Mouse (Mus musculus): ENCODE data around the gene Ripk1. TPM values are rescaled to one million over a fixed set of nuclear protein-coding genes. Genes with fewer than 3 reads are reported as not detected.

Gene Ripk1
- polyA plus RNA-seq, 1 experiment from 2014 or later = 8.7 TPM

GRCm38 (mm10) chr13:34040091-34040490 is 37.9 kb downstream of the Ripk1 start:
- H3K9me3 ChIP-seq (ENCODE audit: control insufficient read depth, low read length) = no peaks in the 10 kb centered on the region
- H3K9ac ChIP-seq (ENCODE audit: low read length) = no peak overlapping the region
- H3K4me2 ChIP-seq (ENCODE audit: low read length) = no peak overlapping the region
- no peak for ATAC-seq (ENCODE audit: insufficient number of reproducible peaks, insufficient read depth, low FRiP score, low read depth)
- H3K27ac ChIP-seq (replicated peaks in 1 of 2; ENCODE audit: control insufficient read depth in 1 of 2, insufficient read depth in 1 of 2, low read depth in 2 of 2, low read length in 2 of 2) = no peak overlapping the region
- H3K4me3 ChIP-seq (ENCODE audit: control insufficient read depth in 1 of 2, insufficient read depth in 1 of 2, low read depth in 1 of 2, low read length in 2 of 2) = no peak overlapping the region
- H3K36me3 ChIP-seq (ENCODE audit: control insufficient read depth, insufficient read depth, low read length) = peaks cover 11% of the 10 kb centered on the region
- no peaks in the 10 kb centered on the region for H3K27me3 ChIP-seq (ENCODE audit: control insufficient read depth, insufficient read depth, low read length)
- peaks cover 8 to 18% of the 10 kb centered on the region in 2 experiments for H3K4me1 ChIP-seq (ENCODE audit: control insufficient read depth in 2 of 2, insufficient read depth in 2 of 2, low read length in 2 of 2)
- 98% methylated on average over 3 of the region's 3 CpGs for WGBS

- Histone ChIP-seq H3K27ac (replicated peaks in 1 of 2; ENCODE audit: control insufficient read depth in 1 of 2, insufficient read depth in 1 of 2, low read depth in 2 of 2, low read length in 2 of 2) (no peak overlapping the region), H3K9ac (ENCODE audit: low read length) (no peak overlapping the region), H3K27me3 (ENCODE audit: control insufficient read depth, insufficient read depth, low read length) (no peaks in the 10 kb centered on the region), H3K4me3 (ENCODE audit: control insufficient read depth in 1 of 2, insufficient read depth in 1 of 2, low read depth in 1 of 2, low read length in 2 of 2) (no peak overlapping the region), H3K36me3 (ENCODE audit: control insufficient read depth, insufficient read depth, low read length) (peaks cover 31% of the 10 kb centered on the region), H3K4me1 (ENCODE audit: control insufficient read depth in 2 of 2, insufficient read depth in 2 of 2, low read length in 2 of 2) (peaks cover under 1 to 3% of the 10 kb centered on the region in 2 experiments), H3K4me2 (ENCODE audit: low read length) (no peak overlapping the region), H3K9me3 (ENCODE audit: control insufficient read depth, low read length) (no peaks in the 10 kb centered on the region)
- ATAC-seq (ENCODE audit: insufficient number of reproducible peaks, insufficient read depth, low FRiP score, low read depth) = no peak
- 66% methylated on average over 7 of the region's 7 CpGs for WGBS
These were observed 41.7 kb downstream of the Ripk1 start for GRCm38 (mm10) chr13:34043716-34044393.

GRCm38 (mm10) chr13:34045511-34046249 is 43.5 kb downstream of the Ripk1 start:
- H3K27ac ChIP-seq (replicated peaks in 1 of 2; ENCODE audit: control insufficient read depth in 1 of 2, insufficient read depth in 1 of 2, low read depth in 2 of 2, low read length in 2 of 2) = no peak overlapping the region
- ATAC-seq (ENCODE audit: insufficient number of reproducible peaks, insufficient read depth, low FRiP score, low read depth) = no peak
- no peak overlapping the region for H3K4me3 ChIP-seq (ENCODE audit: control insufficient read depth in 1 of 2, insufficient read depth in 1 of 2, low read depth in 1 of 2, low read length in 2 of 2)
- 60% methylated on average over 5 of the region's 5 CpGs for WGBS
- H3K27me3 ChIP-seq (ENCODE audit: control insufficient read depth, insufficient read depth, low read length) = no peaks in the 10 kb centered on the region
- no peak overlapping the region for H3K9ac ChIP-seq (ENCODE audit: low read length)
- H3K36me3 ChIP-seq (ENCODE audit: control insufficient read depth, insufficient read depth, low read length) = peaks cover 49% of the 10 kb centered on the region
- no peaks in the 10 kb centered on the region for H3K4me1 ChIP-seq (ENCODE audit: control insufficient read depth in 2 of 2, insufficient read depth in 2 of 2, low read length in 2 of 2)
- no peaks in the 10 kb centered on the region for H3K9me3 ChIP-seq (ENCODE audit: control insufficient read depth, low read length)
- no peak overlapping the region for H3K4me2 ChIP-seq (ENCODE audit: low read length)

GRCm38 (mm10) chr13:34046421-34047012 is 44.4 kb downstream of the Ripk1 start:
- Histone ChIP-seq H3K27ac (replicated peaks in 1 of 2; ENCODE audit: control insufficient read depth in 1 of 2, insufficient read depth in 1 of 2, low read depth in 2 of 2, low read length in 2 of 2) (no peak overlapping the region), H3K4me3 (ENCODE audit: control insufficient read depth in 1 of 2, insufficient read depth in 1 of 2, low read depth in 1 of 2, low read length in 2 of 2) (no peak overlapping the region), H3K27me3 (ENCODE audit: control insufficient read depth, insufficient read depth, low read length) (no peaks in the 10 kb centered on the region), H3K9ac (ENCODE audit: low read length) (no peak overlapping the region), H3K4me1 (ENCODE audit: control insufficient read depth in 2 of 2, insufficient read depth in 2 of 2, low read length in 2 of 2) (no peaks in the 10 kb centered on the region), H3K9me3 (ENCODE audit: control insufficient read depth, low read length) (no peaks in the 10 kb centered on the region), H3K4me2 (ENCODE audit: low read length) (no peak overlapping the region), H3K36me3 (ENCODE audit: control insufficient read depth, insufficient read depth, low read length) (peaks cover 56% of the 10 kb centered on the region)
- ATAC-seq (ENCODE audit: insufficient number of reproducible peaks, insufficient read depth, low FRiP score, low read depth) = 0 out of 2 replicates have a peak, but pooled peaks have one; percentile 68
- 42% methylated on average over 11 of the region's 11 CpGs for WGBS

- no peak for ATAC-seq (ENCODE audit: insufficient number of reproducible peaks, insufficient read depth, low FRiP score, low read depth)
- Histone ChIP-seq H3K4me2 (ENCODE audit: low read length) (no peak overlapping the region), H3K27me3 (ENCODE audit: control insufficient read depth, insufficient read depth, low read length) (no peaks in the 10 kb centered on the region), H3K4me1 (ENCODE audit: control insufficient read depth in 2 of 2, insufficient read depth in 2 of 2, low read length in 2 of 2) (no peaks in the 10 kb centered on the region), H3K9me3 (ENCODE audit: control insufficient read depth, low read length) (no peaks in the 10 kb centered on the region), H3K36me3 (ENCODE audit: control insufficient read depth, insufficient read depth, low read length) (peaks cover 64% of the 10 kb centered on the region), H3K27ac (replicated peaks in 1 of 2; ENCODE audit: control insufficient read depth in 1 of 2, insufficient read depth in 1 of 2, low read depth in 2 of 2, low read length in 2 of 2) (no peak overlapping the region), H3K9ac (ENCODE audit: low read length) (no peak overlapping the region), H3K4me3 (ENCODE audit: control insufficient read depth in 1 of 2, insufficient read depth in 1 of 2, low read depth in 1 of 2, low read length in 2 of 2) (no peak overlapping the region)
- 77% methylated on average over 3 of the region's 3 CpGs for WGBS
These were observed 45.4 kb downstream of the Ripk1 start for GRCm38 (mm10) chr13:34047526-34047925.

GRCm38 (mm10) chr13:34050479-34050878 is 48.3 kb downstream of the Ripk1 start:
- no peak overlapping the region for H3K4me2 ChIP-seq (ENCODE audit: low read length)
- no peaks in the 10 kb centered on the region for H3K9me3 ChIP-seq (ENCODE audit: control insufficient read depth, low read length)
- H3K9ac ChIP-seq (ENCODE audit: low read length) = no peak overlapping the region
- no peaks in the 10 kb centered on the region for H3K4me1 ChIP-seq (ENCODE audit: control insufficient read depth in 2 of 2, insufficient read depth in 2 of 2, low read length in 2 of 2)
- peaks cover 67% of the 10 kb centered on the region for H3K36me3 ChIP-seq (ENCODE audit: control insufficient read depth, insufficient read depth, low read length)
- WGBS = 88% methylated on average over 8 of the region's 8 CpGs
- no peak overlapping the region for H3K27ac ChIP-seq (replicated peaks in 1 of 2; ENCODE audit: control insufficient read depth in 1 of 2, insufficient read depth in 1 of 2, low read depth in 2 of 2, low read length in 2 of 2)
- no peaks in the 10 kb centered on the region for H3K27me3 ChIP-seq (ENCODE audit: control insufficient read depth, insufficient read depth, low read length)
- no peak for ATAC-seq (ENCODE audit: insufficient number of reproducible peaks, insufficient read depth, low FRiP score, low read depth)
- no peak overlapping the region for H3K4me3 ChIP-seq (ENCODE audit: control insufficient read depth in 1 of 2, insufficient read depth in 1 of 2, low read depth in 1 of 2, low read length in 2 of 2)

GRCm38 (mm10) chr13:34051692-34052091 is 49.5 kb downstream of the Ripk1 start:
- no peaks in the 10 kb centered on the region for H3K4me1 ChIP-seq (ENCODE audit: control insufficient read depth in 2 of 2, insufficient read depth in 2 of 2, low read length in 2 of 2)
- no peak overlapping the region for H3K4me3 ChIP-seq (ENCODE audit: control insufficient read depth in 1 of 2, insufficient read depth in 1 of 2, low read depth in 1 of 2, low read length in 2 of 2)
- H3K9me3 ChIP-seq (ENCODE audit: control insufficient read depth, low read length) = peaks cover 5% of the 10 kb centered on the region; the same call in 1 of the 2 replicates
- no peak overlapping the region for H3K27ac ChIP-seq (replicated peaks in 1 of 2; ENCODE audit: control insufficient read depth in 1 of 2, insufficient read depth in 1 of 2, low read depth in 2 of 2, low read length in 2 of 2)
- H3K27me3 ChIP-seq (ENCODE audit: control insufficient read depth, insufficient read depth, low read length) = no peaks in the 10 kb centered on the region
- 91% methylated on average over 3 of the region's 3 CpGs for WGBS
- H3K9ac ChIP-seq (ENCODE audit: low read length) = no peak overlapping the region
- no peak for ATAC-seq (ENCODE audit: insufficient number of reproducible peaks, insufficient read depth, low FRiP score, low read depth)
- H3K36me3 ChIP-seq (ENCODE audit: control insufficient read depth, insufficient read depth, low read length) = peaks cover 73% of the 10 kb centered on the region
- H3K4me2 ChIP-seq (ENCODE audit: low read length) = no peak overlapping the region

Data from heart, embryonic 14.5 days (tissue).